Mouse (Mus musculus): ENCODE measurements around the gene Olfr484.
"Not testable (repeated sequence)": the region's sequence is repeated elsewhere in the genome, so short reads cannot be mapped to it uniquely, and the experiment has no call there.

The Olfr484 gene

DNA sequence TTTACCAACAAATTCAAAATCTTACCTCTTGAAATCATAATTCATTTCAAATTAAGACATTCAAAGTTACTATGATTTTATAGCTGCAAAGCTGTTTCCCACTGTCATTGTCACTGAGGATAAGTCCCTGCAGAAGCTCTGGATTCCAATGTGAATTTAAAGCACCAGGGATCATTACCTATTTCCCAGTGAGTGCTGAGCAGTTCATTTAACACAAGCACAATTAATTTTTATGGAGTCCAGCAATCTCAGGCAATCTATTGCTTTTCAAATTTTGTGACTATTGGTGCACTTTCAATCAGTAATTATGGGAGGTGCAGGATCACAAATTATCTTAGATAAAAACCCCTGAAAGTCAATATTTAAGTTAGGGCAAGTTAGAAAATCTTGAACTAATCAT, at the start of gene Olfr484:
TSS of gene Olfr484 (minus strand) at position 101 of the 400 bp plus-strand sequence.
- DNase-seq (ENCODE audit: low read depth, low spot score): no peak

GRCm38 (mm10) chr7:108172642-108173041, 45.4 kb upstream of the Olfr484 start, which contains the start of gene Olfr486:
Olfr486 (minus strand) TSS chr7:108172742.
- DNase-seq (ENCODE audit: low read depth, low spot score): not testable (repeated sequence)

- DNase-seq (ENCODE audit: low read depth, low spot score): no peak
Observed at GRCm38 (mm10) chr7:108159771-108160170, 32.5 kb upstream of the Olfr484 start, which contains the start of gene Olfr485. Olfr485 (minus strand) TSS chr7:108159871.

GRCm38 (mm10) chr7:108121416-108121815, 5.8 kb downstream of the Olfr484 start:
- DNase-seq (ENCODE audit: low read depth, low spot score): no peak

DNA sequence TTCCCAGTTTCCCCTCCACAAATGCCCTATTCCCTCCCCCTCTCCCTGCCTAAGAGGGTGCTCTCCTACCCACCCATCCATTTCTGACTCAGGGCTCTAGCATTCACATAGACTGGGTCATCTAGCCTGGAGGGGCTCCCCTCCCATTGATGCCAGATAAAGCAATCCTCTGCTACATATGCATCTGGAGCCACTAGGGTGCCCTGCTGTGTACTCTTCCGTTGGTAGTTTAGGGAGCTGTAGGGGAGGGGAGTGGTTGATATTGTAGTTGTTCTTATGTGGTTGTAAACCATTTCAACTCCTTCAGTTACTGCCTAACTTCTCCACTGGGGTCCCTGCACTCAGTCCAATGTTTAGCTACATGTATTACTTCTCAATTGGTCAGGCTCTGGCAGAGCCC, 6.6 kb downstream of the Olfr484 start:
- no peak for DNase-seq (ENCODE audit: low read depth, low spot score)

GRCm38 (mm10) chr7:108100549-108100948, 26.7 kb downstream of the Olfr484 start, which contains the start of gene Olfr483:
Olfr483 (plus strand) TSS chr7:108100849.
- no peak for DNase-seq (ENCODE audit: low read depth, low spot score)

GRCm38 (mm10) chr7:108097486-108097885, 29.8 kb downstream of the Olfr484 start, which contains the start of gene Olfr482:
Olfr482 (minus strand) TSS chr7:108097586.
- no peak for DNase-seq (ENCODE audit: low read depth, low spot score)

GRCm38 (mm10) chr7:108079555-108079954, 47.7 kb downstream of the Olfr484 start, which contains the start of gene Olfr481:
Olfr481 (plus strand) TSS chr7:108079855.
- DNase-seq (ENCODE audit: low read depth, low spot score): no peak
